Mouse (Mus musculus) layer of hippocampus, adult 6 months (tissue): ENCODE data around the gene Scrt2. TPM values are rescaled to one million over a fixed set of nuclear protein-coding genes. Genes with fewer than 3 reads are reported as not detected.

Experiments used
- long read RNA-seq, 2 experiments: library from polyadenylated mRNA; unstranded; transcript quantifications; one replicate each; pipeline ENCODE4 v2.0.0; 2019 to 2020
- polyA plus RNA-seq: library from polyadenylated mRNA; unstranded; fragments of <200 nt; fragmentation: Nextera tagmentation; gene quantifications from 2 replicates; pipeline ENCODE4 v1.2.3, GENCODE M21; 2021

Scrt2 gene
- 1.2 TPM in 2 replicates for polyA plus RNA-seq
- long read RNA-seq, experiment 1: 0 reads
- long read RNA-seq, experiment 2, partial matches to known transcripts: 0 of 2 reads
- long read RNA-seq, experiment 2, other reads (novel, unspliced or antisense): 2 of 2 reads

GRCm38 (mm10) chr2:152080685-152081541, at the start of gene Scrt2:
Gene Scrt2, plus strand, starts transcription at chr2:152081529.

GRCm38 (mm10) chr2:152105318-152106224, 24.2 kb downstream of the Scrt2 start, which contains the start of gene Srxn1:
Gene Srxn1, plus strand, starts transcription at chr2:152105516.

GRCm38 (mm10) chr2:152143279-152144157, 62.2 kb downstream of the Scrt2 start, which contains the start of gene Tcf15:
Gene Tcf15, plus strand, starts transcription at chr2:152143561.

Other genes with a start within 250 kb of the Scrt2 start
- gene Rspo4, start 238.6 kb upstream of the Scrt2 start, polyA plus RNA-seq: 0.08 and 0.16 TPM in 2 replicates
- 0.08 and 0.09 TPM in 2 replicates for gene Angpt4, start 170.3 kb upstream of the Scrt2 start, polyA plus RNA-seq
- gene Fam110a, start 101.3 kb upstream of the Scrt2 start, polyA plus RNA-seq: 10.7 and 12.9 TPM in 2 replicates
- gene Slc52a3, start 85.0 kb upstream of the Scrt2 start, polyA plus RNA-seq: 2.5 and 2.6 TPM in 2 replicates
- 20.7 and 25.6 TPM in 2 replicates for gene Srxn1, start 24.0 kb downstream of the Scrt2 start, polyA plus RNA-seq
- 0.30 and 0.87 TPM in 2 replicates for gene Tcf15, start 62.0 kb downstream of the Scrt2 start, polyA plus RNA-seq
- 220 and 235 TPM in 2 replicates for gene Csnk2a1, start 145.3 kb downstream of the Scrt2 start, polyA plus RNA-seq
- gene Tbc1d20, start 212.3 kb downstream of the Scrt2 start, polyA plus RNA-seq: 17.2 and 19.5 TPM in 2 replicates